Mouse (Mus musculus): Measurements from ENCODE around the gene Rpl32.

DNA sequence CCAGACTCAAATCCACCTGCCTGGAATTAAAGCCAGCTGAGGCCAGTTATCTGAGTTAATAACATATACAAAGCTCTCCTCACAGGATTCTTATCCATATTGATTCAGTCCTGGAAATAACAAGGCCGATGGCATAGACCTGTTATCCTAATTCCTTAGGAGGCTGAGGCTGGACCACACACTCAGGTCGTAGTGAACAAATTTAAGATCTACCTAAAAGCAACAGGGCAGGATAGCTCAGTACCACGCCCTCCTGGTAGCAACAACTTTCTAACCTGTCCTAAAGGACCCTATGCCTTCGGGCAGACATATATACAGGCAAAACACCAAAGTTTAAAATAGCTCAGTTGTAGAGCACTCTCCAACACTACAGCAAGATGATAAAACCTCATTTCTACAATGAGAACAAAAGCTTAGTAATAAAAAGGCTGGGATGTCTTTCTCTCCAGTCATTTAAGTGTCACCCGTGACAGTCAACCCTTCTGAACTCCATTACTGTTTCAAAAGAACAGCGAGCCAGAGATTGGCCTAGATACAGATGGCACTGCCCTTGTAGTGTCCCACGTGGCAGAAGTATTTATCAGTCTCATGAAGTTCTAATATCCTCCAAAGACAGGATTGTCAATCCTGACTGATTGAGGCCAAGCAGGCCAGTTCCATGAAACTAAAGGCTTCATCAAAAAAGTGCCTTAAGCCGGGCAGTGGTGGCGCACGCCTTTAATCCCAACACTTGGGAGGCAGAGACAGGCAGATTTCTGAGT, 3.9 kb downstream of the Rpl32 start:
- TF ChIP-seq CTCF (IDR thresholded peaks at IDR 0.05; ENCODE audit: low read depth) (no peak), EP300 (IDR thresholded peaks at IDR 0.05; ENCODE audit: low read depth) (no peak)

Measured in liver, postnatal 0 days (tissue).